Mouse (Mus musculus) lung, embryonic 14.5 days (tissue): ENCODE measurements around the gene Gm11027. TPM values are rescaled to one million over a fixed set of nuclear protein-coding genes. Genes with fewer than 3 reads are reported as not detected.

ENCODE experiments used
- ATAC-seq: fragments of 200-750 bp; cut with Nextera tagmentation; 2 replicates; pipeline ENCODE4 v1.8.0; 2017; ENCODE audit warnings: mild to moderate bottlenecking, moderate TSS enrichment, moderate library complexity; ENCODE audit not compliant: insufficient read depth
- DNase-seq: peaks from one replicate; pipeline ENCODE4 v3.0.0-alpha.2; 2015
- H3K27ac ChIP-seq: fragments of 300-500 bp; sonication (generic); 2 replicates; pipeline ENCODE4 v1.5.1; 2014; ENCODE audit warnings: low read depth, mild to moderate bottlenecking, moderate library complexity
- H3K27me3 ChIP-seq: fragments of 300-500 bp; sonication (generic); 2 replicates; pipeline ENCODE4 v1.6.1; 2014; ENCODE audit warnings: low read length, control low read depth; ENCODE audit not compliant: insufficient read depth
- H3K36me3 ChIP-seq: fragments of 300-500 bp; sonication (generic); 2 replicates; pipeline ENCODE4 v1.6.1; 2014; ENCODE audit warnings: control low read depth; ENCODE audit not compliant: insufficient read depth
- H3K4me1 ChIP-seq: fragments of 300-500 bp; sonication (generic); 2 replicates; pipeline ENCODE4 v1.6.1; 2014; ENCODE audit warnings: antibody characterized with exemption, control low read depth; ENCODE audit not compliant: insufficient read depth
- H3K4me2 ChIP-seq: fragments of 300-500 bp; sonication (generic); 2 replicates; pipeline ENCODE4 v1.6.1; 2014; ENCODE audit warnings: mild to moderate bottlenecking
- H3K4me3 ChIP-seq: fragments of 300-500 bp; sonication (generic); 2 replicates; pipeline ENCODE4 v1.5.1; 2014; ENCODE audit warnings: low read depth, low read length
- H3K9ac ChIP-seq: fragments of 300-500 bp; sonication (generic); 2 replicates; pipeline ENCODE4 v1.6.1; 2014
- H3K9me3 ChIP-seq: fragments of 300-500 bp; sonication (generic); 2 replicates; pipeline ENCODE4 v1.6.1; 2016; ENCODE audit warnings: low read depth, low read length, control low read depth
- CTCF ChIP-seq: IDR thresholded peaks from 2 replicates; pipeline ENCODE4 v1.5.1; 2016; ENCODE audit warnings: antibody characterized with exemption, low read depth
- WGBS: fragments of 180-500 bp; shearing (Covaris S2); extraction: QIAGEN DNeasy Blood & Tissue Kit; methylation state at CpG from one replicate; pipeline ENCODE4 v1.1.7; 2014; 5-methylcytosine and 5-hydroxymethylcytosine counted together
- polyA plus RNA-seq: library from polyadenylated mRNA; unstranded; fragments of >200 nt; fragmentation: Nextera tagmentation; extraction: Ambion mirVana; gene quantifications from 2 replicates; pipeline ENCODE4 v1.2.1, GENCODE M21; 2014

Gm11027 gene
- polyA plus RNA-seq, 1 experiment from 2014 or later: not detected

GRCm38 (mm10) chr12:116278541-116278940, 3.4 kb downstream of the Gm11027 start:
- Histone ChIP-seq H3K4me3 (no peak overlapping the region), H3K9me3 (no peaks in the 10 kb centered on the region), H3K36me3 (no peaks in the 10 kb centered on the region), H3K9ac (no peak overlapping the region), H3K4me2 (no peak overlapping the region), H3K27ac (no peak overlapping the region), H3K27me3 (no peaks in the 10 kb centered on the region), H3K4me1 (0 out of 2 replicates have a peak, but pooled peaks cover 6% of the 10 kb centered on the region)
- ATAC-seq (no peak), DNase-seq (no peak)
- WGBS: 84% methylated on average over 1 of the region's 1 CpGs
- TF ChIP-seq CTCF: no peak

- DNase-seq: no peak
- Histone ChIP-seq H3K9ac (no peak overlapping the region), H3K27ac (no peak overlapping the region), H3K36me3 (no peaks in the 10 kb centered on the region), H3K4me1 (0 out of 2 replicates have a peak, but pooled peaks cover 6% of the 10 kb centered on the region), H3K27me3 (no peaks in the 10 kb centered on the region), H3K4me2 (no peak overlapping the region), H3K4me3 (no peak overlapping the region), H3K9me3 (no peaks in the 10 kb centered on the region)
- TF ChIP-seq CTCF: no peak
- WGBS: 82% methylated on average over 2 of the region's 2 CpGs
- ATAC-seq: no peak
Observed at GRCm38 (mm10) chr12:116279181-116279580, 4.0 kb downstream of the Gm11027 start.

GRCm38 (mm10) chr12:116280149-116280652, 5.0 kb downstream of the Gm11027 start:
- under 1% methylated on average over 7 of the region's 7 CpGs for WGBS
- ATAC-seq: no peak; the same call in 1 of the 2 replicates

GRCm38 (mm10) chr12:116280653-116281364, 5.6 kb downstream of the Gm11027 start, which contains the start of gene Esyt2:
Gene Esyt2 (plus strand): TSS chr12:116281196.
- peak; percentile 45; the same call in 1 of the 2 replicates for TF ChIP-seq CTCF
- DNase-seq: peak; percentile 100
- WGBS: under 1% methylated on average over 67 of the region's 68 CpGs
- peak within 1 kb of the TSS; percentile 91 for H3K9ac ChIP-seq
- peak within 1 kb of the TSS; percentile 97 for H3K4me2 ChIP-seq
- H3K9me3 ChIP-seq: no peaks in the 10 kb centered on the region
- H3K4me1 ChIP-seq: 0 out of 2 replicates have a peak, but pooled peaks cover 6% of the 10 kb centered on the region
- peak within 1 kb of the TSS; percentile 98 for H3K27ac ChIP-seq
- H3K36me3 ChIP-seq: no peaks in the 10 kb centered on the region
- peak; percentile 97 for ATAC-seq
- H3K27me3 ChIP-seq: no peaks in the 10 kb centered on the region
- peak within 1 kb of the TSS; percentile 95 for H3K4me3 ChIP-seq

More at GRCm38 (mm10) chr12:116280149-116280652, 5.0 kb downstream of the Gm11027 start:
- Histone ChIP-seq H3K4me2 (peak overlapping the region; percentile 73), H3K4me3 (peak overlapping the region; percentile 95), H3K27ac (peak overlapping the region; percentile 98), H3K9me3 (no peaks in the 10 kb centered on the region), H3K9ac (peak overlapping the region; percentile 91), H3K36me3 (no peaks in the 10 kb centered on the region), H3K27me3 (no peaks in the 10 kb centered on the region), H3K4me1 (0 out of 2 replicates have a peak, but pooled peaks cover 6% of the 10 kb centered on the region)
- no peak for DNase-seq
- no peak for TF ChIP-seq CTCF

- no peaks in the 10 kb centered on the region for H3K36me3 ChIP-seq
- H3K9ac ChIP-seq: peak overlapping the region; percentile 91
- ATAC-seq (no peak; the same call in 1 of the 2 replicates), DNase-seq (peak; percentile 63)
- peak overlapping the region; percentile 97 for H3K4me2 ChIP-seq
- H3K4me3 ChIP-seq: peak overlapping the region; percentile 95
- no peaks in the 10 kb centered on the region for H3K9me3 ChIP-seq
- no peak for TF ChIP-seq CTCF
- peak overlapping the region; percentile 98 for H3K27ac ChIP-seq
- WGBS: under 1% methylated on average over 55 of the region's 55 CpGs
- no peaks in the 10 kb centered on the region for H3K27me3 ChIP-seq
- 0 out of 2 replicates have a peak, but pooled peaks cover 6% of the 10 kb centered on the region for H3K4me1 ChIP-seq
Observed at GRCm38 (mm10) chr12:116281427-116282281, 6.5 kb downstream of the Gm11027 start.

- Histone ChIP-seq H3K36me3 (no peaks in the 10 kb centered on the region), H3K27me3 (no peaks in the 10 kb centered on the region), H3K4me2 (peak overlapping the region; percentile 46), H3K9ac (no peak overlapping the region), H3K9me3 (no peaks in the 10 kb centered on the region), H3K27ac (no peak overlapping the region), H3K4me3 (peak overlapping the region; percentile 6; the same call in 1 of the 2 replicates), H3K4me1 (0 out of 2 replicates have a peak, but pooled peaks cover 6% of the 10 kb centered on the region)
- whole genome bisulfite sequencing: 89% methylated on average over 2 of the region's 2 CpGs
- TF ChIP-seq CTCF: no peak
- ATAC-seq: no peak
- no peak for DNase-seq
Observed at GRCm38 (mm10) chr12:116282856-116283255, 7.7 kb downstream of the Gm11027 start.
